Mouse (Mus musculus) myocyte (in vitro differentiated cells): ENCODE measurements around the gene Rdh16f2. TPM values are rescaled to one million over a fixed set of nuclear protein-coding genes. Genes with fewer than 3 reads are reported as not detected.
"Not testable (repeated sequence)": the region's sequence is repeated elsewhere in the genome, so short reads cannot be mapped to it uniquely, and the experiment has no call there.

Experiments used
- H3K27me3 ChIP-seq: one replicate; pipeline ENCODE4 v1.6.1; 2011; ENCODE audit not compliant: control insufficient read depth, insufficient read depth, insufficient read length
- H3K36me3 ChIP-seq: one replicate; pipeline ENCODE4 v1.6.1; 2011; ENCODE audit not compliant: control insufficient read depth, insufficient read depth
- H3K4me2 ChIP-seq: one replicate; pipeline ENCODE4 v1.6.1; 2011; ENCODE audit warnings: low read depth, control low read depth
- H3K4me3 ChIP-seq: one replicate; pipeline ENCODE4 v1.5.1; 2011; ENCODE audit warnings: mild to moderate bottlenecking, control low read depth, moderate library complexity
- H3K79me2 ChIP-seq: one replicate; pipeline ENCODE4 v1.6.1; 2011; ENCODE audit not compliant: control insufficient read depth, insufficient read depth
- H3ac ChIP-seq: one replicate; pipeline ENCODE4 v1.6.1; 2011; ENCODE audit not compliant: control insufficient read depth, insufficient read length
- CEBPB ChIP-seq: IDR thresholded peaks from 2 replicates; pipeline ENCODE4 v1.6.1; 2011; ENCODE audit warnings: mild to moderate bottlenecking, moderate library complexity; ENCODE audit not compliant: poor library complexity, insufficient read depth, severe bottlenecking
- E2F4 ChIP-seq: IDR thresholded peaks from one replicate; pipeline ENCODE4 v1.6.1; 2011; ENCODE audit warnings: mild to moderate bottlenecking, control low read depth, moderate library complexity; ENCODE audit not compliant: insufficient read depth
- MAX ChIP-seq: IDR thresholded peaks from one replicate; pipeline ENCODE4 v1.6.1; 2011; ENCODE audit warnings: low read depth, mild to moderate bottlenecking, control low read depth
- MYOD1 ChIP-seq, 3 experiments: IDR thresholded peaks; one replicate each; pipeline ENCODE4 v1.6.1; 2011; ENCODE audit warnings: control low read depth in 2 of 3, low read depth in 2 of 3, mild to moderate bottlenecking in 2 of 3, moderate library complexity in 1 of 3; ENCODE audit not compliant: insufficient read length in 2 of 3, control insufficient read depth in 1 of 3
- MYOG ChIP-seq, 3 experiments: IDR thresholded peaks; one replicate each; pipeline ENCODE4 v1.6.1; 2011; ENCODE audit warnings: control low read depth in 2 of 3, low read depth in 2 of 3, mild to moderate bottlenecking in 2 of 3; ENCODE audit not compliant: insufficient read length in 2 of 3, control insufficient read depth in 1 of 3, insufficient read depth in 1 of 3
- POLR2A ChIP-seq: IDR thresholded peaks from one replicate; pipeline ENCODE4 v1.6.1; 2011; ENCODE audit warnings: low read depth, mild to moderate bottlenecking, control low read depth, moderate library complexity; ENCODE audit not compliant: insufficient read length
- POLR2AphosphoS2 ChIP-seq: IDR thresholded peaks from one replicate; pipeline ENCODE4 v1.6.1; 2011; ENCODE audit warnings: low read depth, control low read depth; ENCODE audit not compliant: insufficient read length
- REST ChIP-seq: IDR thresholded peaks from one replicate; pipeline ENCODE4 v1.6.1; 2011; ENCODE audit warnings: mild to moderate bottlenecking, control low read depth, moderate library complexity; ENCODE audit not compliant: insufficient read depth, insufficient read length
- SRF ChIP-seq: IDR thresholded peaks from one replicate; pipeline ENCODE4 v1.6.1; 2011; ENCODE audit warnings: low read depth; ENCODE audit not compliant: control insufficient read depth, insufficient read length
- TCF12 ChIP-seq: IDR thresholded peaks from one replicate; pipeline ENCODE4 v1.6.1; 2011; ENCODE audit warnings: mild to moderate bottlenecking, control low read depth; ENCODE audit not compliant: poor library complexity, insufficient read depth, severe bottlenecking
- TCF3 ChIP-seq: IDR thresholded peaks from one replicate; pipeline ENCODE4 v1.6.1; 2011; ENCODE audit warnings: low read depth, control low read depth; ENCODE audit not compliant: insufficient read length
- USF1 ChIP-seq: IDR thresholded peaks from one replicate; pipeline ENCODE4 v1.6.1; 2011; ENCODE audit warnings: low read depth, mild to moderate bottlenecking, control low read depth, moderate library complexity
- polyA plus RNA-seq: library from polyadenylated mRNA; unstranded; fragments of >200 nt; fragmentation: generic; extraction: Trizol; gene quantifications from one replicate; pipeline ENCODE4 v1.2.1, GENCODE M21; 2012; ENCODE audit warnings: missing spikeins

Gene Rdh16f2
- polyA plus RNA-seq, 1 experiment = 0.06 TPM

DNA sequence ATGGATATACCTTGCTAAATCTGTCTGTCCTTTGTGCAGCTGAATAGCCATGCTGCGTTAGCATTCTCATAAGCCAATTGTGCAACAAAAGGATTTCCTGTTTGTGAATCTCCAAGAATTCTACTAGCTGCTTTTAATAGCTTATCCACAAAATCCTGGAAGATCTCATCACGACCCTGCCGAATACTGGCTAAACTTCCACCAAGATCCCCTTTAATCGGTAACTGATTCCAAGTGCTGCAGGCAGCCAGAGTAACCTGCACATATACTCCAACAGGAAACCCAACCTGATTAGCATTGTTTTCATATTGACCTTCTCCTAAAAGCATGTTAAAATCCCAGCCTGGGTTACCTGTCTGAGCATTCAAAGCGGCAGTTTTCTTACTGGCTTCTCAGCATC, 31.0 kb upstream of the Rdh16f2 start:
- Histone ChIP-seq H3K79me2 (no peaks in the 10 kb centered on the region), H3K4me2 (no peak overlapping the region), H3ac (no peak overlapping the region), H3K4me3 (no peak overlapping the region), H3K36me3 (no peaks in the 10 kb centered on the region), H3K27me3 (no peaks in the 10 kb centered on the region)
- TF ChIP-seq POLR2AphosphoS2 (no peak), SRF (no peak), REST (no peak), MYOD1 (IDR thresholded peaks at IDR 0.05; ENCODE audit: control insufficient read depth in 1 of 3, insufficient read length in 2 of 3, low read depth in 2 of 3) (no peak), TCF3 (no peak), POLR2A (no peak), E2F4 (no peak), USF1 (no peak), MYOG (IDR thresholded peaks at IDR 0.05; ENCODE audit: control insufficient read depth in 1 of 3, insufficient read depth in 1 of 3, insufficient read length in 2 of 3, low read depth in 2 of 3) (no peak), TCF12 (no peak), MAX (no peak), CEBPB (no peak)

DNA sequence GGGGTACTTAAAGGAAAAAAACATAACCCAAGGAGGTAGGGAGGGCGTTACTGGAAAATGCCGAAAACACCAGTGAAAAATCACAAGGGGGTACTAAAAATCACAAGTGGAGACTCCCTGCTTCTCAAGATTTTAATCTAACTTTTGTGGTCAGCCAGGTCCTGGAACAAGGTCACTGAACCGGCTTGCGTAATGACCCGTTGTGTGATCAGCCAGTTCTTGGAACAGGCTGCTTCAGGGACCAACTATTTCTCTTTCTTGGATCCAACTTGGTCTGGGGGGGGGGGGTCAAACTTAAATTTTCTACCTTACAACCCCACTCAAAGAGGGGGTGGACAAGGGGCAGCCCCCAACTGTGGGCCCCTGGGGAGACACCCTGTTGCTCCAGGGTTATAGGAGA, 28.5 kb upstream of the Rdh16f2 start:
- H3K4me3 ChIP-seq, H3K36me3 ChIP-seq, H3K27me3 ChIP-seq, H3ac ChIP-seq, H3K79me2 ChIP-seq, H3K4me2 ChIP-seq: not testable (repeated sequence)

GRCm38 (mm10) chr10:127838539-127838938, 27.7 kb upstream of the Rdh16f2 start:
- Histone ChIP-seq H3K4me3 (no peak overlapping the region), H3K79me2 (no peaks in the 10 kb centered on the region), H3ac (no peak overlapping the region), H3K27me3 (peaks cover 8% of the 10 kb centered on the region), H3K36me3 (no peaks in the 10 kb centered on the region), H3K4me2 (no peak overlapping the region)
- no peak for TF ChIP-seq USF1
- TF ChIP-seq MYOG (IDR thresholded peaks at IDR 0.05; ENCODE audit: control insufficient read depth in 1 of 3, insufficient read depth in 1 of 3, insufficient read length in 2 of 3, low read depth in 2 of 3) = no peak
- no peak for TF ChIP-seq POLR2AphosphoS2
- TF ChIP-seq CEBPB = no peak
- TF ChIP-seq POLR2A = no peak
- no peak for TF ChIP-seq REST
- no peak for TF ChIP-seq TCF3
- no peak for TF ChIP-seq MAX
- TF ChIP-seq TCF12 = no peak
- TF ChIP-seq SRF = no peak
- no peak for TF ChIP-seq MYOD1 (IDR thresholded peaks at IDR 0.05; ENCODE audit: control insufficient read depth in 1 of 3, insufficient read length in 2 of 3, low read depth in 2 of 3)
- no peak for TF ChIP-seq E2F4

GRCm38 (mm10) chr10:127840776-127841175, 25.5 kb upstream of the Rdh16f2 start:
- Histone ChIP-seq H3K27me3 (peaks cover 8% of the 10 kb centered on the region), H3K79me2 (no peaks in the 10 kb centered on the region), H3K36me3 (no peaks in the 10 kb centered on the region), H3K4me2 (no peak overlapping the region), H3K4me3 (no peak overlapping the region), H3ac (no peak overlapping the region)
- TF ChIP-seq CEBPB (no peak), MAX (no peak), USF1 (no peak), SRF (no peak), E2F4 (no peak), MYOG (IDR thresholded peaks at IDR 0.05; ENCODE audit: control insufficient read depth in 1 of 3, insufficient read depth in 1 of 3, insufficient read length in 2 of 3, low read depth in 2 of 3) (no peak), TCF12 (no peak), POLR2A (no peak), POLR2AphosphoS2 (no peak), TCF3 (no peak), REST (no peak), MYOD1 (IDR thresholded peaks at IDR 0.05; ENCODE audit: control insufficient read depth in 1 of 3, insufficient read length in 2 of 3, low read depth in 2 of 3) (no peak)

- H3ac ChIP-seq, H3K36me3 ChIP-seq, H3K79me2 ChIP-seq, H3K4me3 ChIP-seq, H3K4me2 ChIP-seq: not testable (repeated sequence)
- H3K27me3 ChIP-seq = peaks cover 21% of the 10 kb centered on the region
Observed at GRCm38 (mm10) chr10:127845945-127846344, 20.3 kb upstream of the Rdh16f2 start.
